In genomic region chr15:77694687-77695295, GRCm38 (mm10) we compare ENCODE assay signal across 11 mouse cellular contexts. TPM values are rescaled to one million over a fixed set of nuclear protein-coding genes. Genes with fewer than 3 reads are reported as not detected.
DNase-seq lines count a peak whose midpoint lies in the region; ATAC-seq and TF ChIP-seq lines count a peak whose summit lies in the region.
"Not testable (repeated sequence)": the region's sequence is repeated elsewhere in the genome, so short reads cannot be mapped to it uniquely, and the experiment has no call there.
"Had no signal": no experiment of that assay in that cellular context is flagged by ENCODE, and none has a peak within 500 bp of the region (broad histone marks: within the 10 kb centered on the region; RNA-seq: fewer than 3 reads in every experiment).

No protein-coding gene starts in this region.

- TF ChIP-seq CTCF in kidney, postnatal 0 days (IDR thresholded peaks at IDR 0.05; ENCODE audit: low read depth): peak; percentile 71
- peak; percentile 47 for TF ChIP-seq CTCF in lung, adult 2 months (IDR thresholded peaks at IDR 0.05; ENCODE audit: insufficient read depth, low read length)

- H3K36me3 ChIP-seq in kidney, postnatal 0 days (ENCODE audit: insufficient read depth, low read length): not testable (repeated sequence)

- not testable (repeated sequence) for H3K4me1 ChIP-seq in kidney, postnatal 0 days (replicated peaks; ENCODE audit: insufficient read depth, low read length); lung, adult 2 months (ENCODE audit: control insufficient read depth, insufficient read depth, low read length)

- DNase-seq in CD4-positive helper T cell, adult 2 months (ENCODE audit: low read depth, low spot score): peak; percentile 79
- DNase-seq in adipocyte (ENCODE audit: low spot score): peak; percentile 36
- peak; percentile 9 to 19 for DNase-seq in cerebellum, postnatal 10 days
- peak; percentile 5 for DNase-seq in gastrocnemius, postnatal 25 days
- DNase-seq in kidney, postnatal 0 days (ENCODE audit: low spot score): peak; percentile 44
- DNase-seq in lung, adult 2 months: peak; percentile 4
- DNase-seq in right cerebral cortex, adult 18-20 months: peak; percentile 7
- peak; percentile 64 for DNase-seq in thymus, postnatal 25 days

- 41% methylated on average over 11 of the region's 15 CpGs for WGBS in kidney, postnatal 0 days
- 32% methylated on average over 12 of the region's 15 CpGs for WGBS in lung, adult 2 months

- not testable (repeated sequence) for TF ChIP-seq POLR2A in lung, adult 2 months (IDR thresholded peaks at IDR 0.05; ENCODE audit: borderline replicate concordance, extremely low read depth, low read depth, low read length)

- not testable (repeated sequence) for H3K4me3 ChIP-seq in kidney, postnatal 0 days (replicated peaks; ENCODE audit: low read depth, low read length); lung, adult 2 months (replicated peaks; ENCODE audit: extremely low read depth, low read depth, low read length)

- H3K9ac ChIP-seq in kidney, postnatal 0 days (ENCODE audit: low read depth, low read length): not testable (repeated sequence)

- not testable (repeated sequence) for ATAC-seq in kidney, postnatal 0 days (replicated peaks; ENCODE audit: low FRiP score, low read depth)

- H3K9me3 ChIP-seq in kidney, postnatal 0 days (replicated peaks; ENCODE audit: low read length): not testable (repeated sequence)

- H3K4me2 ChIP-seq in kidney, postnatal 0 days (ENCODE audit: low read length): not testable (repeated sequence)

- H3K27ac ChIP-seq in kidney, postnatal 0 days: not testable (repeated sequence)

- H3K27me3 ChIP-seq in kidney, postnatal 0 days (ENCODE audit: insufficient read depth, low read length): not testable (repeated sequence)

RNA-seq across cellular contexts. Expression of gene Apol7e, which starts 3.9 kb away (rescaled TPM):
- under 1 TPM; 0.24 to 0.28 TPM for total RNA-seq in gastrocnemius, postnatal 25 days (2021)
- not detected in 2 replicates for polyA plus RNA-seq in kidney, postnatal 0 days (2015; fragmentation: Nextera tagmentation; extraction: Ambion mirVana)
- 0.88 and 1.3 TPM in 2 replicates for polyA plus RNA-seq in lung, adult 2 months (2012; rRNA removed)
- total RNA-seq: left cerebral cortex, adult 8-10 months had no signal
- polyA plus RNA-seq: hindbrain, embryonic 15.5 days had no signal

RNA-seq across cellular contexts. Expression of gene Apol9b, which starts 34.0 kb away (rescaled TPM):
- total RNA-seq in gastrocnemius, postnatal 25 days (2021): not detected
- 0.14 and 0.15 TPM in 2 replicates for polyA plus RNA-seq in kidney, postnatal 0 days (2015; fragmentation: Nextera tagmentation; extraction: Ambion mirVana)
- polyA plus RNA-seq in lung, adult 2 months (2012; rRNA removed): 1.7 and 2.1 TPM in 2 replicates
- total RNA-seq: gastrocnemius, postnatal 36 days; left cerebral cortex, adult 8-10 months had no signal
- polyA plus RNA-seq: hindbrain, embryonic 15.5 days had no signal

RNA-seq across cellular contexts. Expression of gene Apol11b, which starts 51.7 kb away (rescaled TPM):
- under 1 TPM in 1 of 2 experiments, not detected in 1; 0.27 TPM for total RNA-seq in gastrocnemius, postnatal 25 days (2021)
- polyA plus RNA-seq in kidney, postnatal 0 days (2015; fragmentation: Nextera tagmentation; extraction: Ambion mirVana): not detected in 2 replicates
- 0.13 and 0.95 TPM in 2 replicates for polyA plus RNA-seq in lung, adult 2 months (2012; rRNA removed)
- total RNA-seq: gastrocnemius, postnatal 36 days had no signal
- polyA plus RNA-seq: hindbrain, embryonic 15.5 days had no signal

Comparison
In these comparisons a context has a peak if more than half of its experiments do, and no peak if none do; other contexts are left out.
1. DNase-seq: peak in every context shown above with its lines; median percentile 79 in CD4-positive helper T cell, adult 2 months; 64 in thymus, postnatal 25 days; 44 in kidney, postnatal 0 days; 36 in adipocyte; 14 in cerebellum, postnatal 10 days; 7 in right cerebral cortex, adult 18-20 months; 5 in gastrocnemius, postnatal 25 days; 4 in lung, adult 2 months.